Mouse (Mus musculus) intestine, embryonic 14.5 days (tissue): ENCODE results near the gene Prkce. TPM values are rescaled to one million over a fixed set of nuclear protein-coding genes. Genes with fewer than 3 reads are reported as not detected.

Source experiments
- ATAC-seq: fragments of 200-750 bp; cut with Nextera tagmentation; replicated peaks from 2 replicates; pipeline ENCODE4 v1.8.0; 2017; ENCODE audit warnings: low read depth, moderate number of reproducible peaks, moderate TSS enrichment, moderate library complexity; ENCODE audit not compliant: low FRiP score, low TSS enrichment
- DNase-seq: peaks from one replicate; pipeline ENCODE4 v3.0.0-alpha.2; 2018; ENCODE audit warnings: low spot score
- H3K27ac ChIP-seq: fragments of 300-500 bp; sonication (generic); 2 replicates; pipeline ENCODE4 v1.5.1; 2014; ENCODE audit warnings: low read depth, mild to moderate bottlenecking, control low read depth
- H3K27me3 ChIP-seq: fragments of 300-500 bp; sonication (generic); replicated peaks from 2 replicates; pipeline ENCODE4 v1.6.1; 2014; ENCODE audit warnings: low read length, control low read depth; ENCODE audit not compliant: control insufficient read depth, insufficient read depth
- H3K36me3 ChIP-seq: fragments of 300-500 bp; sonication (generic); 2 replicates; pipeline ENCODE4 v1.6.1; 2014; ENCODE audit warnings: low read length, control low read depth; ENCODE audit not compliant: control insufficient read depth, insufficient read depth
- H3K4me1 ChIP-seq: fragments of 300-500 bp; sonication (generic); replicated peaks from 2 replicates; pipeline ENCODE4 v1.6.1; 2014; ENCODE audit warnings: low read length, control low read depth, mixed read lengths; ENCODE audit not compliant: control insufficient read depth, insufficient read depth
- H3K4me2 ChIP-seq: fragments of 300-500 bp; sonication (generic); 2 replicates; pipeline ENCODE4 v1.6.1; 2014; ENCODE audit warnings: low read length
- H3K4me3 ChIP-seq: fragments of 300-500 bp; sonication (generic); 2 replicates; pipeline ENCODE4 v1.5.1; 2014; ENCODE audit warnings: low read depth, low read length, control low read depth, mixed read lengths
- H3K9ac ChIP-seq: fragments of 300-500 bp; sonication (generic); 2 replicates; pipeline ENCODE4 v1.6.1; 2014; ENCODE audit warnings: mild to moderate bottlenecking, low read length
- H3K9me3 ChIP-seq: fragments of 300-500 bp; sonication (generic); 2 replicates; pipeline ENCODE4 v1.6.1; 2016; ENCODE audit warnings: low read length, control low read depth; ENCODE audit not compliant: control insufficient read depth
- WGBS: fragments of 180-500 bp; shearing (Covaris S2); extraction: QIAGEN DNeasy Blood & Tissue Kit; methylation state at CpG from one replicate; pipeline ENCODE4 v1.1.7; 2014; 5-methylcytosine and 5-hydroxymethylcytosine counted together
- polyA plus RNA-seq: library from polyadenylated mRNA; unstranded; fragments of >200 nt; fragmentation: Nextera tagmentation; extraction: Ambion mirVana; gene quantifications from 2 replicates; pipeline ENCODE4 v1.2.1, GENCODE M21; 2014

The Prkce gene
- polyA plus RNA-seq, 1 experiment from 2014 or later = 7.5 TPM

GRCm38 (mm10) chr17:86637311-86637710, 469.7 kb downstream of the Prkce start:
- ATAC-seq = no peak
- Histone ChIP-seq H3K9ac (no peak overlapping the region), H3K9me3 (no peaks in the 10 kb centered on the region), H3K27me3 (no peaks in the 10 kb centered on the region), H3K4me1 (no peaks in the 10 kb centered on the region), H3K4me3 (no peak overlapping the region), H3K4me2 (no peak overlapping the region), H3K36me3 (no peaks in the 10 kb centered on the region), H3K27ac (no peak overlapping the region)
- WGBS = 76% methylated on average over 1 of the region's 1 CpGs
- DNase-seq = no peak

GRCm38 (mm10) chr17:86639279-86639678, 471.7 kb downstream of the Prkce start:
- WGBS = 80% methylated on average over 3 of the region's 3 CpGs
- no peaks in the 10 kb centered on the region for H3K36me3 ChIP-seq
- H3K9ac ChIP-seq = no peak overlapping the region
- H3K9me3 ChIP-seq = no peaks in the 10 kb centered on the region
- DNase-seq (no peak), ATAC-seq (no peak)
- no peaks in the 10 kb centered on the region for H3K4me1 ChIP-seq
- no peak overlapping the region for H3K4me2 ChIP-seq
- no peak overlapping the region for H3K27ac ChIP-seq
- H3K4me3 ChIP-seq = no peak overlapping the region
- H3K27me3 ChIP-seq = no peaks in the 10 kb centered on the region

- no peak for ATAC-seq
- H3K27ac ChIP-seq = no peak overlapping the region
- H3K27me3 ChIP-seq = no peaks in the 10 kb centered on the region
- H3K36me3 ChIP-seq = no peaks in the 10 kb centered on the region
- no peak overlapping the region for H3K4me2 ChIP-seq
- H3K4me1 ChIP-seq = no peaks in the 10 kb centered on the region
- no peak for DNase-seq
- no peaks in the 10 kb centered on the region for H3K9me3 ChIP-seq
- no peak overlapping the region for H3K4me3 ChIP-seq
- no peak overlapping the region for H3K9ac ChIP-seq
- 93% methylated on average over 3 of the region's 3 CpGs for WGBS
Observed at GRCm38 (mm10) chr17:86647226-86647625, 479.6 kb downstream of the Prkce start.

- Histone ChIP-seq H3K27ac (no peak overlapping the region), H3K4me3 (no peak overlapping the region), H3K27me3 (no peaks in the 10 kb centered on the region), H3K4me1 (no peaks in the 10 kb centered on the region), H3K4me2 (no peak overlapping the region), H3K9me3 (no peaks in the 10 kb centered on the region), H3K36me3 (no peaks in the 10 kb centered on the region), H3K9ac (no peak overlapping the region)
- ATAC-seq = no peak
- DNase-seq = no peak
- WGBS = 88% methylated on average over 12 of the region's 12 CpGs
Observed at GRCm38 (mm10) chr17:86648856-86649435, 481.4 kb downstream of the Prkce start.

- Histone ChIP-seq H3K4me3 (no peak overlapping the region), H3K4me1 (no peaks in the 10 kb centered on the region), H3K9me3 (no peaks in the 10 kb centered on the region), H3K9ac (no peak overlapping the region), H3K4me2 (no peak overlapping the region), H3K36me3 (no peaks in the 10 kb centered on the region), H3K27ac (no peak overlapping the region), H3K27me3 (no peaks in the 10 kb centered on the region)
- 92% methylated on average over 6 of the region's 6 CpGs for WGBS
- no peak for DNase-seq
- ATAC-seq = no peak
Observed at GRCm38 (mm10) chr17:86650241-86650640, 482.7 kb downstream of the Prkce start.

GRCm38 (mm10) chr17:86651091-86651490, 483.5 kb downstream of the Prkce start:
- DNase-seq = no peak
- Histone ChIP-seq H3K4me1 (no peaks in the 10 kb centered on the region), H3K9me3 (no peaks in the 10 kb centered on the region), H3K27me3 (no peaks in the 10 kb centered on the region), H3K4me3 (no peak overlapping the region), H3K36me3 (no peaks in the 10 kb centered on the region), H3K4me2 (no peak overlapping the region), H3K27ac (no peak overlapping the region), H3K9ac (no peak overlapping the region)
- no peak for ATAC-seq
- WGBS = 73% methylated on average over 4 of the region's 4 CpGs

- no peak overlapping the region for H3K4me3 ChIP-seq
- ATAC-seq (no peak), DNase-seq (no peak)
- no peaks in the 10 kb centered on the region for H3K4me1 ChIP-seq
- no peak overlapping the region for H3K4me2 ChIP-seq
- H3K27ac ChIP-seq = no peak overlapping the region
- H3K9ac ChIP-seq = no peak overlapping the region
- H3K27me3 ChIP-seq = no peaks in the 10 kb centered on the region
- no peaks in the 10 kb centered on the region for H3K36me3 ChIP-seq
- 80% methylated on average over 1 of the region's 1 CpGs for WGBS
- no peaks in the 10 kb centered on the region for H3K9me3 ChIP-seq
Observed at GRCm38 (mm10) chr17:86652751-86653150, 485.2 kb downstream of the Prkce start.

GRCm38 (mm10) chr17:86656369-86656768, 488.8 kb downstream of the Prkce start:
- no peak overlapping the region for H3K4me2 ChIP-seq
- H3K9ac ChIP-seq = no peak overlapping the region
- no peak for DNase-seq
- no peak overlapping the region for H3K27ac ChIP-seq
- H3K9me3 ChIP-seq = no peaks in the 10 kb centered on the region
- H3K4me3 ChIP-seq = no peak overlapping the region
- no peaks in the 10 kb centered on the region for H3K36me3 ChIP-seq
- ATAC-seq = no peak
- no peaks in the 10 kb centered on the region for H3K27me3 ChIP-seq
- 70% methylated on average over 5 of the region's 5 CpGs for WGBS
- no peaks in the 10 kb centered on the region for H3K4me1 ChIP-seq

GRCm38 (mm10) chr17:86662301-86662700, 494.7 kb downstream of the Prkce start:
- no peaks in the 10 kb centered on the region for H3K36me3 ChIP-seq
- 50% methylated on average over 1 of the region's 1 CpGs for WGBS
- no peak overlapping the region for H3K4me3 ChIP-seq
- H3K9me3 ChIP-seq = no peaks in the 10 kb centered on the region
- ATAC-seq (no peak), DNase-seq (no peak)
- H3K27ac ChIP-seq = no peak overlapping the region
- H3K4me2 ChIP-seq = no peak overlapping the region
- no peaks in the 10 kb centered on the region for H3K27me3 ChIP-seq
- H3K4me1 ChIP-seq = no peaks in the 10 kb centered on the region
- no peak overlapping the region for H3K9ac ChIP-seq
